10 mouse cellular contexts compared by ENCODE assay signal in genomic region chr2:164180124-164180523, GRCm38 (mm10). TPM values are rescaled to one million over a fixed set of nuclear protein-coding genes. Genes with fewer than 3 reads are reported as not detected.
DNase-seq lines count a peak whose midpoint lies in the region; ATAC-seq and TF ChIP-seq lines count a peak whose summit lies in the region.
"Had no signal": no experiment of that assay in that cellular context is flagged by ENCODE, and none has a peak within 500 bp of the region (broad histone marks: within the 10 kb centered on the region; RNA-seq: fewer than 3 reads in every experiment).

No protein-coding gene starts in this region.

- no peaks in the 10 kb centered on the region for H3K27me3 ChIP-seq in forebrain, postnatal 0 days (ENCODE audit: insufficient read depth, low read length)
- peaks cover 10% of the 10 kb centered on the region; the same call in 1 of the 2 replicates for H3K27me3 ChIP-seq in forebrain, embryonic 12.5 days
- no peaks in the 10 kb centered on the region for H3K27me3 ChIP-seq in midbrain, postnatal 0 days (ENCODE audit: insufficient read depth, low read length)
- H3K27me3 ChIP-seq in midbrain, embryonic 13.5 days, result 0 out of 2 replicates have a peak, but pooled peaks cover 3% of the 10 kb centered on the region
- H3K27me3 ChIP-seq in splenic B cell, adult 2 months (ENCODE audit: control insufficient read depth, insufficient read depth, low read length, poor library complexity, severe bottlenecking), result no peaks in the 10 kb centered on the region
- peaks cover 21% of the 10 kb centered on the region; the same call in 1 of the 2 replicates for H3K27me3 ChIP-seq in limb, embryonic 10.5 days (ENCODE audit: low read depth, poor library complexity, severe bottlenecking)

- H3K9me3 ChIP-seq in forebrain, postnatal 0 days (ENCODE audit: low read length), result no peaks in the 10 kb centered on the region
- no peaks in the 10 kb centered on the region for H3K9me3 ChIP-seq in forebrain, embryonic 12.5 days
- H3K9me3 ChIP-seq in midbrain, postnatal 0 days (ENCODE audit: low read length), result no peaks in the 10 kb centered on the region
- H3K9me3 ChIP-seq in midbrain, embryonic 13.5 days, result no peaks in the 10 kb centered on the region
- H3K9me3 ChIP-seq in limb, embryonic 10.5 days (replicated peaks), result no peaks in the 10 kb centered on the region

- DNase-seq in forebrain, postnatal 0 days, result no peak
- no peak for DNase-seq in midbrain, postnatal 0 days (ENCODE audit: low spot score)
- peak; percentile 74 for DNase-seq in splenic B cell, adult 2 months (ENCODE audit: low read depth, low spot score)
- DNase-seq in limb, embryonic 10.5 days (ENCODE audit: low spot score), result no peak

- no peak overlapping the region for H3K4me3 ChIP-seq in forebrain, postnatal 0 days (ENCODE audit: low read depth, low read length)
- H3K4me3 ChIP-seq in forebrain, embryonic 12.5 days (replicated peaks), result no peak overlapping the region
- H3K4me3 ChIP-seq in midbrain, postnatal 0 days (ENCODE audit: low read depth, low read length), result no peak overlapping the region
- H3K4me3 ChIP-seq in midbrain, embryonic 13.5 days (replicated peaks), result no peak overlapping the region
- H3K4me3 ChIP-seq in bone marrow macrophage, adult 2 months (ENCODE audit: insufficient read depth, low read length), result no peak overlapping the region
- no peak overlapping the region for H3K4me3 ChIP-seq in limb, embryonic 10.5 days
- H3K4me3 ChIP-seq: myocyte had no signal

- H3K9ac ChIP-seq in forebrain, postnatal 0 days, result no peak overlapping the region
- H3K9ac ChIP-seq in forebrain, embryonic 12.5 days, result no peak overlapping the region
- no peak overlapping the region for H3K9ac ChIP-seq in midbrain, postnatal 0 days (replicated peaks; ENCODE audit: low read length, poor library complexity, severe bottlenecking)
- no peak overlapping the region for H3K9ac ChIP-seq in midbrain, embryonic 13.5 days (replicated peaks)

- no peaks in the 10 kb centered on the region for H3K36me3 ChIP-seq in forebrain, postnatal 0 days (ENCODE audit: insufficient read depth)
- no peaks in the 10 kb centered on the region for H3K36me3 ChIP-seq in forebrain, embryonic 12.5 days (replicated peaks)
- H3K36me3 ChIP-seq in midbrain, postnatal 0 days (ENCODE audit: insufficient read depth, low read length), result no peaks in the 10 kb centered on the region
- no peaks in the 10 kb centered on the region for H3K36me3 ChIP-seq in midbrain, embryonic 13.5 days
- no peaks in the 10 kb centered on the region for H3K36me3 ChIP-seq in splenic B cell, adult 2 months (ENCODE audit: control insufficient read depth, insufficient read depth, low read length, poor library complexity, severe bottlenecking)
- no peaks in the 10 kb centered on the region for H3K36me3 ChIP-seq in limb, embryonic 10.5 days

- H3K4me1 ChIP-seq in forebrain, postnatal 0 days (ENCODE audit: insufficient read depth), result no peaks in the 10 kb centered on the region
- H3K4me1 ChIP-seq in forebrain, embryonic 12.5 days, result peaks cover 6% of the 10 kb centered on the region; the same call in 1 of the 2 replicates
- no peaks in the 10 kb centered on the region for H3K4me1 ChIP-seq in midbrain, postnatal 0 days (ENCODE audit: insufficient read depth, low read length)
- peaks cover 5% of the 10 kb centered on the region; the same call in 1 of the 2 replicates for H3K4me1 ChIP-seq in midbrain, embryonic 13.5 days (replicated peaks)
- no peaks in the 10 kb centered on the region for H3K4me1 ChIP-seq in bone marrow macrophage, adult 2 months (ENCODE audit: control insufficient read depth, insufficient read depth, low read length)
- no peaks in the 10 kb centered on the region; the same call in 1 of the 2 replicates for H3K4me1 ChIP-seq in limb, embryonic 10.5 days

- H3K27ac ChIP-seq in forebrain, postnatal 0 days (ENCODE audit: low read depth, low read length), result no peak overlapping the region
- no peak overlapping the region for H3K27ac ChIP-seq in forebrain, embryonic 12.5 days
- no peak overlapping the region for H3K27ac ChIP-seq in midbrain, postnatal 0 days (ENCODE audit: low read depth, low read length)
- no peak overlapping the region for H3K27ac ChIP-seq in midbrain, embryonic 13.5 days
- H3K27ac ChIP-seq in bone marrow macrophage, adult 2 months (ENCODE audit: insufficient read depth, low read depth, low read length), result no peak overlapping the region
- H3K27ac ChIP-seq in limb, embryonic 10.5 days, result no peak overlapping the region

- no peak for ATAC-seq in forebrain, postnatal 0 days
- ATAC-seq in forebrain, embryonic 12.5 days (ENCODE audit: low FRiP score), result no peak
- no peak for ATAC-seq in midbrain, postnatal 0 days (ENCODE audit: low FRiP score)
- no peak for ATAC-seq in midbrain, embryonic 13.5 days
- ATAC-seq in activated CD4-positive, CD25-positive, alpha-beta regulatory T cell, adult 4 months, result no peak

- WGBS in forebrain, postnatal 0 days, result 38% methylated on average over 3 of the region's 3 CpGs
- 40% methylated on average over 3 of the region's 3 CpGs for WGBS in forebrain, embryonic 12.5 days
- WGBS in midbrain, postnatal 0 days, result 37% methylated on average over 3 of the region's 3 CpGs
- WGBS in midbrain, embryonic 13.5 days, result 35% methylated on average over 3 of the region's 3 CpGs
- WGBS in limb, embryonic 10.5 days, result 35% methylated on average over 3 of the region's 3 CpGs

- no peak overlapping the region for H3K4me2 ChIP-seq in forebrain, postnatal 0 days (ENCODE audit: low read depth)
- no peak overlapping the region for H3K4me2 ChIP-seq in forebrain, embryonic 12.5 days
- H3K4me2 ChIP-seq in midbrain, postnatal 0 days (ENCODE audit: low read depth, low read length, poor library complexity, severe bottlenecking), result no peak overlapping the region
- no peak overlapping the region for H3K4me2 ChIP-seq in midbrain, embryonic 13.5 days (replicated peaks)

- TF ChIP-seq CTCF in forebrain, postnatal 0 days (IDR thresholded peaks at IDR 0.05; ENCODE audit: low read depth), result peak; percentile 49
- TF ChIP-seq CTCF in midbrain, postnatal 0 days (IDR thresholded peaks at IDR 0.05), result peak; percentile 50
- TF ChIP-seq CTCF in bone marrow macrophage, adult 2 months (IDR thresholded peaks at IDR 0.05; ENCODE audit: low read depth, low read length), result peak; percentile 67

- TF ChIP-seq POLR2A in bone marrow macrophage, adult 2 months (IDR thresholded peaks at IDR 0.05; ENCODE audit: borderline replicate concordance, low read depth, low read length), result no peak

RNA-seq across cellular contexts. Expression of gene Wfdc5, which starts 2.4 kb away (rescaled TPM):
- total RNA-seq in forebrain, postnatal 0 days (2014; rRNA removed), result not detected in 2 replicates
- not detected in 2 replicates for polyA plus RNA-seq in forebrain, postnatal 0 days (2015; fragmentation: Nextera tagmentation; extraction: Ambion mirVana)
- not detected in 2 replicates for polyA plus RNA-seq in forebrain, embryonic 12.5 days (2016; fragmentation: Nextera tagmentation; extraction: Ambion mirVana)
- total RNA-seq in midbrain, postnatal 0 days (2014; rRNA removed), result not detected in 2 replicates
- not detected in 2 replicates for polyA plus RNA-seq in midbrain, postnatal 0 days (2015; fragmentation: Nextera tagmentation; extraction: Ambion mirVana)
- not detected in 2 replicates for polyA plus RNA-seq in midbrain, embryonic 13.5 days (2015; fragmentation: Nextera tagmentation; extraction: Ambion mirVana)
- polyA plus RNA-seq in bone marrow macrophage, adult 2 months (2012; ENCODE audit: insufficient read depth, insufficient read length, missing spikeins), result not detected in 2 replicates
- polyA plus RNA-seq in activated CD4-positive, CD25-positive, alpha-beta regulatory T cell, adult 4 months (2017; shearing (Covaris generic)), result not detected
- not detected in 2 replicates for polyA plus RNA-seq in limb, embryonic 10.5 days (2016; fragmentation: Nextera tagmentation; extraction: Ambion mirVana)
- polyA plus RNA-seq: large intestine, adult 2 months; myocyte had no signal

RNA-seq across cellular contexts. Expression of gene Kcns1, which starts 9.2 kb away (rescaled TPM):
- total RNA-seq in forebrain, postnatal 0 days (2014; rRNA removed), result 12.8 and 15.4 TPM in 2 replicates
- 2.4 and 3.5 TPM in 2 replicates for polyA plus RNA-seq in forebrain, postnatal 0 days (2015; fragmentation: Nextera tagmentation; extraction: Ambion mirVana)
- polyA plus RNA-seq in forebrain, embryonic 12.5 days (2016; fragmentation: Nextera tagmentation; extraction: Ambion mirVana), result 0.12 and 0.18 TPM in 2 replicates
- total RNA-seq in midbrain, postnatal 0 days (2014; rRNA removed), result 10.1 and 15.6 TPM in 2 replicates
- polyA plus RNA-seq in midbrain, postnatal 0 days (2015; fragmentation: Nextera tagmentation; extraction: Ambion mirVana), result 3.8 and 4.3 TPM in 2 replicates
- 0.16 and 0.23 TPM in 2 replicates for polyA plus RNA-seq in midbrain, embryonic 13.5 days (2015; fragmentation: Nextera tagmentation; extraction: Ambion mirVana)
- polyA plus RNA-seq in bone marrow macrophage, adult 2 months (2012; ENCODE audit: insufficient read depth, insufficient read length, missing spikeins), result not detected in 2 replicates
- under 1 TPM in 1 of 2 experiments, not detected in 1; 0.12 TPM for polyA plus RNA-seq in activated CD4-positive, CD25-positive, alpha-beta regulatory T cell, adult 4 months (2017; shearing (Covaris generic))
- polyA plus RNA-seq in limb, embryonic 10.5 days (2016; fragmentation: Nextera tagmentation; extraction: Ambion mirVana), result 0.15 TPM in 1 of 2 replicates, not detected in the other
- polyA plus RNA-seq: myocyte had no signal

RNA-seq across cellular contexts. Expression of gene Wfdc12, which starts 10.3 kb away (rescaled TPM):
- not detected in 2 replicates for total RNA-seq in forebrain, postnatal 0 days (2014; rRNA removed)
- polyA plus RNA-seq in forebrain, postnatal 0 days (2015; fragmentation: Nextera tagmentation; extraction: Ambion mirVana), result not detected in 2 replicates
- polyA plus RNA-seq in forebrain, embryonic 12.5 days (2016; fragmentation: Nextera tagmentation; extraction: Ambion mirVana), result not detected in 2 replicates
- not detected in 2 replicates for total RNA-seq in midbrain, postnatal 0 days (2014; rRNA removed)
- not detected in 2 replicates for polyA plus RNA-seq in midbrain, postnatal 0 days (2015; fragmentation: Nextera tagmentation; extraction: Ambion mirVana)
- polyA plus RNA-seq in midbrain, embryonic 13.5 days (2015; fragmentation: Nextera tagmentation; extraction: Ambion mirVana), result not detected in 2 replicates
- not detected in 2 replicates for polyA plus RNA-seq in bone marrow macrophage, adult 2 months (2012; ENCODE audit: insufficient read depth, insufficient read length, missing spikeins)
- not detected for polyA plus RNA-seq in activated CD4-positive, CD25-positive, alpha-beta regulatory T cell, adult 4 months (2017; shearing (Covaris generic))
- not detected in 2 replicates for polyA plus RNA-seq in limb, embryonic 10.5 days (2016; fragmentation: Nextera tagmentation; extraction: Ambion mirVana)
- polyA plus RNA-seq: large intestine, adult 2 months; myocyte had no signal

RNA-seq across cellular contexts. Expression of gene Wfdc15a, which starts 19.8 kb away (rescaled TPM):
- not detected in 2 replicates for total RNA-seq in forebrain, postnatal 0 days (2014; rRNA removed)
- not detected in 2 replicates for polyA plus RNA-seq in forebrain, postnatal 0 days (2015; fragmentation: Nextera tagmentation; extraction: Ambion mirVana)
- polyA plus RNA-seq in forebrain, embryonic 12.5 days (2016; fragmentation: Nextera tagmentation; extraction: Ambion mirVana), result not detected in 2 replicates
- total RNA-seq in midbrain, postnatal 0 days (2014; rRNA removed), result not detected in 2 replicates
- polyA plus RNA-seq in midbrain, postnatal 0 days (2015; fragmentation: Nextera tagmentation; extraction: Ambion mirVana), result not detected in 2 replicates
- polyA plus RNA-seq in midbrain, embryonic 13.5 days (2015; fragmentation: Nextera tagmentation; extraction: Ambion mirVana), result not detected in 2 replicates
- not detected in 2 replicates for polyA plus RNA-seq in bone marrow macrophage, adult 2 months (2012; ENCODE audit: insufficient read depth, insufficient read length, missing spikeins)
- not detected for polyA plus RNA-seq in activated CD4-positive, CD25-positive, alpha-beta regulatory T cell, adult 4 months (2017; shearing (Covaris generic))
- not detected in 2 replicates for polyA plus RNA-seq in limb, embryonic 10.5 days (2016; fragmentation: Nextera tagmentation; extraction: Ambion mirVana)
- polyA plus RNA-seq: large intestine, adult 2 months; myocyte had no signal

RNA-seq across cellular contexts. Expression of gene Wfdc15b, which starts 41.3 kb away (rescaled TPM):
- total RNA-seq in forebrain, postnatal 0 days (2014; rRNA removed), result not detected in 2 replicates
- polyA plus RNA-seq in forebrain, postnatal 0 days (2015; fragmentation: Nextera tagmentation; extraction: Ambion mirVana), result not detected in 2 replicates
- polyA plus RNA-seq in forebrain, embryonic 12.5 days (2016; fragmentation: Nextera tagmentation; extraction: Ambion mirVana), result not detected in 2 replicates
- total RNA-seq in midbrain, postnatal 0 days (2014; rRNA removed), result not detected in 2 replicates
- not detected in 2 replicates for polyA plus RNA-seq in midbrain, postnatal 0 days (2015; fragmentation: Nextera tagmentation; extraction: Ambion mirVana)
- not detected in 2 replicates for polyA plus RNA-seq in midbrain, embryonic 13.5 days (2015; fragmentation: Nextera tagmentation; extraction: Ambion mirVana)
- polyA plus RNA-seq in bone marrow macrophage, adult 2 months (2012; ENCODE audit: insufficient read depth, insufficient read length, missing spikeins), result not detected in 2 replicates
- not detected for polyA plus RNA-seq in activated CD4-positive, CD25-positive, alpha-beta regulatory T cell, adult 4 months (2017; shearing (Covaris generic))
- not detected in 2 replicates for polyA plus RNA-seq in limb, embryonic 10.5 days (2016; fragmentation: Nextera tagmentation; extraction: Ambion mirVana)
- polyA plus RNA-seq: large intestine, adult 2 months; myocyte had no signal
